Mouse (Mus musculus) embryonic fibroblast, embryonic 13.5 days (primary cell): Measurements from ENCODE around the gene Med12l.

Source experiments
- CTCF ChIP-seq: IDR thresholded peaks from 2 replicates; pipeline ENCODE4 v1.5.1; 2011; ENCODE audit warnings: mild to moderate bottlenecking, control low read depth, low read length, moderate library complexity, borderline replicate concordance; ENCODE audit not compliant: insufficient read depth
- POLR2A ChIP-seq: IDR thresholded peaks from 2 replicates; pipeline ENCODE4 v1.6.1; 2011; ENCODE audit warnings: low read depth, mild to moderate bottlenecking, control low read depth, low read length, moderate library complexity

- TF ChIP-seq POLR2A (no peak), CTCF (no peak)
Observed at GRCm38 (mm10) chr3:58989374-58989773, 16.3 kb upstream of the Med12l start.
